Mouse (Mus musculus) lung, postnatal 0 days (tissue): Measurements from ENCODE around the gene Cryba2.

ENCODE experiments used
- CTCF ChIP-seq: IDR thresholded peaks from 2 replicates; pipeline ENCODE4 v1.5.1; 2016; ENCODE audit warnings: antibody characterized with exemption, mild to moderate bottlenecking
- EP300 ChIP-seq: IDR thresholded peaks from 2 replicates; pipeline ENCODE4 v1.6.1; 2016; ENCODE audit warnings: antibody characterized with exemption, mild to moderate bottlenecking, control low read depth

DNA sequence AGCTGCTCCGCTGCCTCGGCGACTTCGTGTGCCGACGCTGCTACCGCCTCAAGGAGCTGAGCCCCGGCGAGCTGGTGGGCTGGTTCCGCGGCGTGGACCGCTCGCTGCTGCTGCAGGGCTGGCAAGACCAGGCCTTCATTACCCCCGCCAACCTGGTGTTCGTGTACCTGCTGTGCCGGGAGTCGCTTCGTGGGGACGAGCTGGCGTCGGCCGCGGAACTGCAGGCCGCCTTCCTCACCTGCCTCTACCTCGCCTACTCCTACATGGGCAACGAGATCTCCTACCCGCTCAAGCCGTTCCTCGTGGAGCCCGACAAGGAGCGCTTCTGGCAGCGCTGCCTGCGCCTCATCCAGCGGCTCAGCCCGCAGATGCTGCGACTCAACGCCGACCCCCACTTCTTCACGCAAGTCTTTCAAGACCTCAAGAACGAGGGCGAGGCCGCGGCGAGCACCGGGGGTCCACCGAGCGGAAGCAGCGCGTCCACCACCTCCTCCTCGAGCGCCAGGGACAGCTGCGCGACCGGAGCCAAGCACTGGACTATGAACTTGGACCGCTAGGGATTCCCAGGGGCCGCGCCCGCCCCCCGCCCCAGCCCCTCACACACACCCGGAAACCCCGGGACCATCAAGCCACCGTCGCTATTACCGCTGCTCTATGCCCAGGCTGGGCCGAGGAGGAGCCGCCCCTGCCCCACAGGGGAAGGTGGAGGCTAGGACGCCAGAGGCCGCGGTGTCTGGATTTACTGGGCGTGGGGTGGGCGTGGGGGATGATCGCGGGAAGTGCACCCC, 37.1 kb downstream of the Cryba2 start:
- no peak for TF ChIP-seq CTCF
- no peak for TF ChIP-seq EP300
